Mouse (Mus musculus) stomach, embryonic 14.5 days (tissue): ENCODE data around the gene Epha4. TPM values are rescaled to one million over a fixed set of nuclear protein-coding genes. Genes with fewer than 3 reads are reported as not detected.

Experiments used
- ATAC-seq: fragments of 200-750 bp; cut with Nextera tagmentation; 2 replicates; pipeline ENCODE4 v1.8.0; 2017; ENCODE audit warnings: low read depth, moderate TSS enrichment; ENCODE audit not compliant: insufficient number of reproducible peaks, insufficient read depth, low FRiP score
- H3K27ac ChIP-seq: fragments of 300-500 bp; sonication (generic); 2 replicates; pipeline ENCODE4 v1.5.1; 2014; ENCODE audit warnings: mild to moderate bottlenecking, low read length, moderate library complexity, mixed read lengths
- H3K27me3 ChIP-seq: fragments of 300-500 bp; sonication (generic); 2 replicates; pipeline ENCODE4 v1.6.1; 2014; ENCODE audit warnings: low read length, control low read depth, mixed read lengths; ENCODE audit not compliant: control insufficient read depth, insufficient read depth
- H3K36me3 ChIP-seq: fragments of 300-500 bp; sonication (generic); 2 replicates; pipeline ENCODE4 v1.6.1; 2014; ENCODE audit warnings: mild to moderate bottlenecking, control low read depth, low read length, moderate library complexity, mixed read lengths; ENCODE audit not compliant: control insufficient read depth, insufficient read depth
- H3K4me1 ChIP-seq: fragments of 300-500 bp; sonication (generic); 2 replicates; pipeline ENCODE4 v1.6.1; 2014; ENCODE audit warnings: low read length, control low read depth, mixed read lengths; ENCODE audit not compliant: control insufficient read depth, insufficient read depth
- H3K4me2 ChIP-seq: fragments of 300-500 bp; sonication (generic); replicated peaks from 2 replicates; pipeline ENCODE4 v1.6.1; 2014; ENCODE audit warnings: low read depth, low read length, control low read depth
- H3K4me3 ChIP-seq: fragments of 300-500 bp; sonication (generic); 2 replicates; pipeline ENCODE4 v1.5.1; 2014; ENCODE audit warnings: low read depth, low read length, control low read depth
- H3K9ac ChIP-seq: fragments of 300-500 bp; sonication (generic); replicated peaks from 2 replicates; pipeline ENCODE4 v1.6.1; 2014; ENCODE audit warnings: low read depth, mild to moderate bottlenecking, control low read depth, low read length, moderate library complexity, mixed read lengths
- H3K9me3 ChIP-seq: fragments of 300-500 bp; sonication (generic); 2 replicates; pipeline ENCODE4 v1.6.1; 2016; ENCODE audit warnings: low read depth, low read length, control low read depth; ENCODE audit not compliant: control insufficient read depth
- WGBS: fragments of 180-500 bp; shearing (Covaris S2); extraction: QIAGEN DNeasy Blood & Tissue Kit; methylation state at CpG from one replicate; pipeline ENCODE4 v1.1.7; 2014; 5-methylcytosine and 5-hydroxymethylcytosine counted together
- polyA plus RNA-seq: library from polyadenylated mRNA; unstranded; fragments of >200 nt; fragmentation: Nextera tagmentation; extraction: Ambion mirVana; gene quantifications from 2 replicates; pipeline ENCODE4 v1.2.1, GENCODE M21; 2014

The Epha4 gene
- polyA plus RNA-seq, 1 experiment from 2014 or later, result 18.2 TPM

DNA sequence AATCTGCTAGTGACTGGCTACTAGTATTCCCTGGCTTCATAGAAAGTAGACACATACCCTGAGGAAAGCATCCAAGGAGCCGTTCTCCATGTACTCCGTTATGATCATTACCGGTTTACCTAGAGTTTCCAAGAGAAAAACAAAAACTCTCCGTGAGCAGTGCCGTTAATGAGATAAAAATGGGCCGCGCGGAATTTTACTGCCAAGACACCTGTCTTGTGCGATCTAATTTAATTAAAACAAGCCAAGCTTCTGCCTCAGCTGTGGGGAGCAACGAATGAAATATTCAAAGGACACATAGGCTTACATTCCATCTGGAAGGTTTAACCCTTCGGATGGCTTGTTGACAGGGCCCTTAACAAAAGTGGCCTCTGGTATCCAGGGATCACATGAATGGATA lies 131.4 kb downstream of the Epha4 start:
- peaks cover 8% of the 10 kb centered on the region; the same call in 1 of the 2 replicates for H3K36me3 ChIP-seq
- H3K4me3 ChIP-seq, result no peak overlapping the region
- ATAC-seq, result no peak
- no peaks in the 10 kb centered on the region for H3K27me3 ChIP-seq
- WGBS, result 79% methylated on average over 11 of the region's 11 CpGs
- no peak overlapping the region for H3K4me2 ChIP-seq
- no peaks in the 10 kb centered on the region for H3K9me3 ChIP-seq
- H3K27ac ChIP-seq, result no peak overlapping the region
- no peaks in the 10 kb centered on the region for H3K4me1 ChIP-seq
- no peak overlapping the region for H3K9ac ChIP-seq

DNA sequence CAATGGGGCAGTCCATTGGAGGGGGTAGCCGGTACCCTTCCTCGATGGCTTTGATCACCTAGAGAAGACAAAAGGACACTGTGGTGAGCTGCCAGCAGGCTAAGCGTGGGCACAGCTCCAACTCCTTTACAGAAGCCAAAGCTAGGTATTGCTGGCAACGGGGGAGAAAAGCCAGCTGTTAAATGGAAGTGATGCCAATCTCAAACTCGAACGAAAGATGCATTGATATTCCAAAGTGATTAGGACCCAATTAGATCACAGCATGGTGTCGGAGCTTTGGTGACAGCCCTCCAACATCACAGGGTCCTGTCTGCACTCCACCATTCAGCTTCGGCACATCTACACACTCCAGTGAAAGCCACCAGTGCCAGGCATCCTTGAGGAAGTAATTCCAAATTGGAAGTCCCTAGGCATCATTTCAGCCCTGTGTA lies 137.3 kb downstream of the Epha4 start:
- Histone ChIP-seq H3K4me2 (no peak overlapping the region), H3K9me3 (no peaks in the 10 kb centered on the region), H3K4me3 (no peak overlapping the region), H3K27me3 (no peaks in the 10 kb centered on the region), H3K4me1 (no peaks in the 10 kb centered on the region), H3K36me3 (peaks cover 17% of the 10 kb centered on the region), H3K9ac (no peak overlapping the region), H3K27ac (no peak overlapping the region)
- 93% methylated on average over 8 of the region's 8 CpGs for WGBS
- ATAC-seq, result no peak

DNA sequence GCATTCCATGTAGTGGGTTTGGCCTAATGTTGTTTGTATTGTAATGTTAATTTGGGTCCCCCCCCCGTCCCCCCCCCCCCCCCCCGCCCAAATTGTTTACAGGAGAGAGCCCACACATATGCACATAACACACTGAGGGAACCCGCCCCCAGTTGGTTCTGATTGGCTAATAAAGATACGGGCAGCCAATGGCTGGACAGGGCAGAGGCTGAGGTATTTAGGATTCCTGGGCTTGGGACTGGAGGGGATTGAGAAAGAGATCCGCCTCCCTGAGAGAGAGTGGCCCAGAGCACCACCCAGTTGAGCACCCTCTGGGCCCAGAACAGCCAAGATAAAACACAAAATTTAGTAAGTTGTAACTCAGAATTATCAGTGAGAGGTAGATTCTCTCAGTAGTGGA lies 140.8 kb downstream of the Epha4 start:
- Histone ChIP-seq H3K9ac (no peak overlapping the region), H3K36me3 (peaks cover 17% of the 10 kb centered on the region), H3K4me3 (no peak overlapping the region), H3K4me1 (no peaks in the 10 kb centered on the region), H3K27me3 (no peaks in the 10 kb centered on the region), H3K9me3 (no peaks in the 10 kb centered on the region), H3K4me2 (no peak overlapping the region), H3K27ac (no peak overlapping the region)
- no peak for ATAC-seq
- 68% methylated on average over 5 of the region's 5 CpGs for WGBS

DNA sequence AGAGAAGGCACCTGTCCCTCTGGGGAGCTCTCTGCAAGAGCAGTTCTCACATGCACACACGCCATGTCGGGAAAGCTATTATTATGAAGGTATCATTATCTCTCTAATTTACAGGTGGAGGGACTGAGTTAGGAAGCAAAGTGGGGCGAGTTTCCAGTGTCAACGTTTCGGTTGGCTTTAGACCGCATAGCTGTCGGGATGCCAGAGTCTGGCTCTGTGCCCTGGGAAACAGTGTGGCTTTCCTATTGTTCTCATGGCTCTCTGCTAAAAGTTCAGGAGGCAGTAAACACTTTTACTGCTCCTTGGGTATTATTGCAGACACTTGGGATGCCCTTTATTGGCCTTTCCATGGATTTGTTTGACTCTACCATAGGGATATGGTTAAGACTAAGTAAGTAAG lies 144.0 kb downstream of the Epha4 start:
- 86% methylated on average over 7 of the region's 7 CpGs for WGBS
- no peak overlapping the region for H3K4me3 ChIP-seq
- H3K27ac ChIP-seq, result no peak overlapping the region
- H3K36me3 ChIP-seq, result peaks cover 18% of the 10 kb centered on the region
- H3K9me3 ChIP-seq, result no peaks in the 10 kb centered on the region
- no peaks in the 10 kb centered on the region for H3K4me1 ChIP-seq
- H3K27me3 ChIP-seq, result no peaks in the 10 kb centered on the region
- ATAC-seq, result no peak
- H3K9ac ChIP-seq, result no peak overlapping the region
- H3K4me2 ChIP-seq, result no peak overlapping the region

DNA sequence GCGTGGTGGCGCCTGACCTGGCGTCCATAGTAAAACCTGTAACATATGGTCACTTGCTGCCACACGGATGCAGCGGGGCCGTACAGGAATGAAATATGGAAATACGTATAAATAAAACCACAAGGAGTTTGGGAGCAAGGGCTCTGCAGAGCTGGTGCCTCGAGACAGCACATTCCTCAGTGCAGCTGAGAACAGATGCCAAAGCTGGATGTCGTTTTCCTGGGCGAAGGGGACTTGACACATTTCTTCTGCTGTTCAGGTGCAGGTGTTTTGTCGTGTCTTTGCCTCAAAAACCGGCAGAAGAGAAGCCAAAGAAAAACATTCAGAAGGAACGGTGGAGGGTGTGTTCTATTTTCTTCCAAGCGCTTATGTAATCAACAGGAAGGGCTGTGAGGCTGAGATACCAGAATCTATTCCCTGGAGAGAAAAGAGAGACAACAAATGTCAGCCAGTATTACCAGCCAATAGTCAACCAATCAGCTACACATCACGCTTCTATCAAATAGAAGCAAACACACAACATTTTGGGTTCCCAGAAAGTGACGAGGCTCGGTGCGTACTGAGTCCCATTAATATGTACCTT lies 145.5 kb downstream of the Epha4 start:
- H3K27ac ChIP-seq, result no peak overlapping the region
- no peak for ATAC-seq
- H3K9me3 ChIP-seq, result no peaks in the 10 kb centered on the region
- H3K27me3 ChIP-seq, result no peaks in the 10 kb centered on the region
- H3K4me2 ChIP-seq, result no peak overlapping the region
- peaks cover 12% of the 10 kb centered on the region for H3K36me3 ChIP-seq
- no peaks in the 10 kb centered on the region for H3K4me1 ChIP-seq
- H3K9ac ChIP-seq, result no peak overlapping the region
- H3K4me3 ChIP-seq, result no peak overlapping the region
- WGBS, result 76% methylated on average over 18 of the region's 18 CpGs

DNA sequence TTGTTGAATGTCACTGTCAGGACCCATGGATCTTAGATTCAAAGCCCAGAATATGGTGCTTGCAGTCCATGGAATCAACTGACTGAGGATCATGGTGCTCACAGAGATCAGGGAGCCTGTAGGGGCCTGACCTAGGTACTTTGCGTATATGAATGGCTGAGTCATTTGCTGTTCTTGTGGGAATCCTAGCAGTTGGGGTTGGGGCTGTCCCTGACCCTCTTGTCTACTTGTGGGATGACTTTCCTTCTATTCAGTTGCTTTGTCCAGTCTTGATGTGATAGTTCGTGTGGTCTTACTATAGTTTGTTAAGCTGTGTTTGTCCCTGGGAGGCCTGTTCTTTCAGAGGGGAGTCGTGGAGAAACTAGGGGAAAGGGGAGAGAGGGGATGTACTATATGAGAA lies 149.0 kb downstream of the Epha4 start:
- Histone ChIP-seq H3K27me3 (no peaks in the 10 kb centered on the region), H3K27ac (no peak overlapping the region), H3K4me2 (no peak overlapping the region), H3K9ac (no peak overlapping the region), H3K9me3 (no peaks in the 10 kb centered on the region), H3K4me1 (no peaks in the 10 kb centered on the region), H3K4me3 (no peak overlapping the region), H3K36me3 (peaks cover 4% of the 10 kb centered on the region; the same call in 1 of the 2 replicates)
- 93% methylated on average over 3 of the region's 3 CpGs for WGBS
- no peak for ATAC-seq

DNA sequence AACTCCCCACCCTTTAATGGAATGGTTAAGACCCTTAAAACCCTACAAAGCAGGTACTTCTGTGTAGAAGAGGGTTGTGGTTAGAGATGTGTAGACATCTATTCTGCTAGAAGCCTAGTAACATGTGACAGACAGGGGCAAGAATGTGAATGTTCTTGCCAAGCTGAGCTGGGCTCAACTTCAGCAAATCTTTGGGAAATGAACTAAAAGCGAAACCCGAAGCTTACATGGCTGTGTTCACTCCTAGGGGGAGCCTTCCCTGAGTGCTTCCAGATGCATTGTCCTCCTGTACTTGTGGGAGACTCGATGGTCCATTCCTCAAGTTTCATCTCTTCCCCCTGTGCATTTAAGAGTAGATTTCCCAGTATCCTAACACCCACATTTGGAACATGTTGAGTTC lies 150.3 kb downstream of the Epha4 start:
- Histone ChIP-seq H3K4me1 (no peaks in the 10 kb centered on the region), H3K27me3 (no peaks in the 10 kb centered on the region), H3K9ac (no peak overlapping the region), H3K4me2 (no peak overlapping the region), H3K36me3 (peaks cover 4% of the 10 kb centered on the region; the same call in 1 of the 2 replicates), H3K4me3 (no peak overlapping the region), H3K27ac (no peak overlapping the region), H3K9me3 (no peaks in the 10 kb centered on the region)
- no peak for ATAC-seq
- 88% methylated on average over 3 of the region's 3 CpGs for WGBS

DNA sequence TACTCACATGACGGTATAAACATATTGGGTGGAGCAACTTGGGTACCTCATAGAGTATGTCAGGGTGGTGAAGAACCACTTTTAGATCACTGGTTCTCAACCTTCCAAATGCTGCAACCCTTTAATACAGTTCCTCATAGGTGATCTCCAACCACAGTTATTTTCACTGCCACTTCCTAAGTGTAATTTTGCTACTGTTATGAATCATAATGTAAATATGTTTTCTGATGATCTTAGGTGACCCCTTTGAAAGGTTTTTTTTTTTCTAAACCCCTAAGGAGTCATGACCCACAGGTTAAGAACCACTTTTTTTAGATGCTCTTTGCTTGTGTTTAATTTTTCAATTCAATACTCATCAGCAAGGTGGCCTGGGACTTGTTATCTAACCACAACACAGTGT lies 151.0 kb downstream of the Epha4 start:
- H3K4me2 ChIP-seq, result no peak overlapping the region
- no peak overlapping the region for H3K9ac ChIP-seq
- H3K36me3 ChIP-seq, result peaks cover 4% of the 10 kb centered on the region; the same call in 1 of the 2 replicates
- WGBS, result 73% methylated on average over 1 of the region's 1 CpGs
- no peak overlapping the region for H3K4me3 ChIP-seq
- H3K27ac ChIP-seq, result no peak overlapping the region
- H3K27me3 ChIP-seq, result no peaks in the 10 kb centered on the region
- H3K4me1 ChIP-seq, result no peaks in the 10 kb centered on the region
- no peak for ATAC-seq
- no peaks in the 10 kb centered on the region for H3K9me3 ChIP-seq

DNA sequence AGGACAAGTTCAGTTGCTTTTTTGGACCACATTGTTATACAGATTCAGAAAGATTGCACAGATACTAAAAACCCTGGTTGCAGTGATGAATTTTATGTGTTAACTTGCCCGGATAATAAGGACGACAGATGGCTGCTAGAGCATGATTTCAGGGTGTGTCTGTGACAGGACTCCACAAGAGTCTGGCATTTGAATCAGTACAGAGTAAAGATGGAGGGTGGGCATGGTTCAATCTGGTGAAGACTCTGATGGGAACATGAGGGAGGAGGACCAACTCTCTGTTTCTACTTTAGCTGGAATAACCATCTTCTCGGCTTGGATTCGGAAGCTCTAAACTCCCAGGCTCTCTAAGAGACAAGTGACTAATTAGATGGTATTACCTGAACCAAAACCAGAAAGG lies 168.4 kb downstream of the Epha4 start:
- no peak overlapping the region for H3K4me2 ChIP-seq
- H3K27ac ChIP-seq, result no peak overlapping the region
- H3K9ac ChIP-seq, result no peak overlapping the region
- WGBS, result 81% methylated on average over 4 of the region's 4 CpGs
- H3K36me3 ChIP-seq, result no peaks in the 10 kb centered on the region
- no peak for ATAC-seq
- H3K4me1 ChIP-seq, result no peaks in the 10 kb centered on the region
- H3K27me3 ChIP-seq, result no peaks in the 10 kb centered on the region
- no peaks in the 10 kb centered on the region for H3K9me3 ChIP-seq
- H3K4me3 ChIP-seq, result no peak overlapping the region
